Mouse (Mus musculus): ENCODE results near the gene Atp6v0c. TPM values are rescaled to one million over a fixed set of nuclear protein-coding genes. Genes with fewer than 3 reads are reported as not detected.
A peak's percentile ranks its signal among the peaks of the same experiment; 100 is the strongest.

Gene Atp6v0c
- total RNA-seq, 2 experiments from 2014 or later = 1,211 to 1,240 TPM

DNA sequence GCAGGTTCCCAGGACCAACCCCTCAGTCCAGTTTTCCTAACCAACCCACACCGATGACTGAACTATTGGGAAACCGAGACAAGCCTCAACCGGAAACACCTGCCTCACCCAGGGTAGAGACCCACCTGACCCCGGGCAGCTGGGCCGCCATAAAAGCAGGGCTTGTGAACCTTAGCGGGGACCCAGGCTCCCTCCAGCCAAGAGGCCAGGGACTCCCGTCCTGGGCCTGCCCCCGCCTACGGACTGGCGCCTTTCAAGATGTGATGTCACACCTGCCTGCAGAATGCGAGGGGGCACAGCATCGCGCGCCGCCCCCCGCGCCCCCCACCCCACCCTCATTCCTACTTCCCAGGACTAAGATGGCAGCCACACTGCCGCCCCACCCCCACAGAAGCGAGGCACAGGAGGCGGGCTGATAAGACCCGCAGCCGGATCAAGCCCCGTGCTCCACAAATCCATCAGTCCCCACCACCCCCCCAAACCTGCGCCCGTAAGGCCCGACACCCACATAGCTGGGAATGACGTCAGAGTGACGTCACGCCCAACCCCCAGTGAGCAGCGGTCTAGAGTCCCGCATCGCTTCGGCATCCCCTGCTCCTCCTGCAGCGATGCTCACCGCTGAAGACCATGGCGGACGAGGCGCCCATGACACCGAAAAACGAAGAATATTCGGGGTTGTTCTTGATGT is 768 bp downstream of the Atp6v0c start:
- no peak for TF ChIP-seq CTCF (IDR thresholded peaks at IDR 0.05)
- intact Hi-C loops (cut with DNase I) = loop anchor here (2.0 kb wide), 1 partner anchor 36 kb away; the partner anchor contains the start of gene Tbc1d24
- Histone ChIP-seq H3K4me3 (peak overlapping the region; percentile 98), H3K27ac (peak overlapping the region; percentile 100)
- peak; percentile 76 for DNase-seq (ENCODE audit: extremely low spot score in 1 of 2, low spot score in 2 of 2)

DNA sequence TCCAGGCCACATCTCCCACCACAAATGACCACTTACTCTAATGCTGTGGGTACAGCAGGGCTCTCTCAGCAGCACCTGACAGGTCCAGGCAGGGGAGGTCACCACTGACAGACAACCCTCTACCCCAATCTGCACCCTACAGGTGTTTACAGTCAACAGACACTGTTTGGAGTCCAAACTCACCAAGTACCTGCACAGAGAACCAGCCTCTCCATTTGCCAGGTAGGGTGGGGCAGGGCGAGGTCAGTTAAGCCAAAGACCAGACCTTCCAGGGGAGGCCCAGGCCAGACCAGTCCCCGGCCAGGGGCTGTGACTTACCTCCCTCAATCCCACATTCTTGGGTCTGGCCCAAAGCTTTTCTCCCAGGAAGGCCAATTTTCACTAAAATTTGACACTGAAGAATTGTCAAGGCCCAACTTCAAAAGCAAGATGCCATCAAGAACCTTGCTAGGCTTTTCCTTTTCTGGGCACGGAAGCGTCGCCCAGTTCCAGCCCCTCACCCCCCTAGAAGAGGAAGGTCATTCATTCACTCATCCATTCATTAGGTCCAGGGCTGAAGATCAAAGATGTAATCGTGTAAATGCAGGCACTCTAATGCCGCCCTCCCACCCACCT is 1.5 kb downstream of the Atp6v0c start:
- TF ChIP-seq CTCF (IDR thresholded peaks at IDR 0.05) = no peak
- peak overlapping the region; percentile 100 for H3K27ac ChIP-seq
- peak overlapping the region; percentile 98 for H3K4me3 ChIP-seq
- intact Hi-C loops (cut with DNase I) = loop anchor here (2.0 kb wide), 1 partner anchor 37 kb away; the partner anchor contains the start of gene Tbc1d24
- DNase-seq (ENCODE audit: extremely low spot score in 1 of 2, low spot score in 2 of 2) = no peak

DNA sequence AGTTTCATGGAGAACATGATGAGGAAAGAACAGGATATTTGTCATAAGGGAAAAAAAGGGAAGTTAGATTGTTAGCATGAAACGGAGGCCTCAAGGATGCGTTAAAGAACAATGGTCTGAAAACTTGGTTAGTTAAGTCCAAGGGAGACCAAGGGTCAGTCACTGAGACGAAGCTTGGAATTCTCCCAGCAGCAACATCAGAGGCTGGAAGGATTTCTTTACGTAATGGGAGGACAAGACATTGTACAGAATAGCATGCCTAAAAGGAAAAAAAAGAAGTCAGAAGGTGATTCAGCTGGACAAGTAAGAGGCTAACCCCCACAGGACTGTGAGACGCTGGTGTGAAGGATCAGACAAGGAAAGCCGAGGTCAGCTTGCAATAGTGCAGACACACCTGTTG is 2.4 kb downstream of the Atp6v0c start:
- intact Hi-C loops (cut with DNase I) = no loop called here
- Histone ChIP-seq H3K4me3 (peak overlapping the region; percentile 98), H3K27ac (no peak overlapping the region)
- DNase-seq (ENCODE audit: extremely low spot score in 1 of 2, low spot score in 2 of 2) = no peak
- TF ChIP-seq CTCF (IDR thresholded peaks at IDR 0.05) = no peak

DNA sequence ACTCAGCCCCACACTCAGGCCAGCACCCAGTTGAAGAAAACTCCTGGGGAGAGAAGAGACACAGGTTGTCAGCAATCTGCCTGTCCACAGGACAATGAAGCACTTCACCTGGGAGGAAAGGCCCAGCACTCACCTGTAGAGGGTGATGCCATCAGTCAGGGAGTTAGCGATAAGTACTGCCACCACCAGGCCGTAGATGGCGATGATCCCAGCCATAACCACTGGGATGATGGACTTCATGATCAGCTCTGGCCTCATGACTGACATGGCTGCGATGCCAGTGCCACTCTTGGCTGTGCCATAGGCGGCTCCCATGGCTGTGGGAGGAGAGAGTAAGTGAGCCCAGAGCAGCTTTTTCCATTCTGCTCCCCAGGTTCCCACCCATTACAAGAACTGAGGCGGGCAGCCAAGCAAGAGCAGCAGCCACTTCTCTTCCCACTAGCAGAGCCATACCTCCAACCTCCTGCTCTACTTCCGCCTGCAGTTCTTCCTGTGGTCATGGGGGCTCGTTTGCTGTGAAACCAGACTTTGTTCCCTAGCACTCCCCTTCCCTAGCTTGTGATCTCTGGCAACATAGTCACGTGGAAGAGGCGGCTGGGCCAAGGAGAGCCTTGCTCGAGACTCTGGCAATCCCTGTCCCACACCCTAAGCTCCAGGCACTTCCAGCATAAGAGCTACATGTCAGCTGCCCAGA is 4.8 kb downstream of the Atp6v0c start:
- DNase-seq (ENCODE audit: extremely low spot score in 1 of 2, low spot score in 2 of 2) = no peak
- intact Hi-C loops (cut with DNase I) = no loop called here

DNA sequence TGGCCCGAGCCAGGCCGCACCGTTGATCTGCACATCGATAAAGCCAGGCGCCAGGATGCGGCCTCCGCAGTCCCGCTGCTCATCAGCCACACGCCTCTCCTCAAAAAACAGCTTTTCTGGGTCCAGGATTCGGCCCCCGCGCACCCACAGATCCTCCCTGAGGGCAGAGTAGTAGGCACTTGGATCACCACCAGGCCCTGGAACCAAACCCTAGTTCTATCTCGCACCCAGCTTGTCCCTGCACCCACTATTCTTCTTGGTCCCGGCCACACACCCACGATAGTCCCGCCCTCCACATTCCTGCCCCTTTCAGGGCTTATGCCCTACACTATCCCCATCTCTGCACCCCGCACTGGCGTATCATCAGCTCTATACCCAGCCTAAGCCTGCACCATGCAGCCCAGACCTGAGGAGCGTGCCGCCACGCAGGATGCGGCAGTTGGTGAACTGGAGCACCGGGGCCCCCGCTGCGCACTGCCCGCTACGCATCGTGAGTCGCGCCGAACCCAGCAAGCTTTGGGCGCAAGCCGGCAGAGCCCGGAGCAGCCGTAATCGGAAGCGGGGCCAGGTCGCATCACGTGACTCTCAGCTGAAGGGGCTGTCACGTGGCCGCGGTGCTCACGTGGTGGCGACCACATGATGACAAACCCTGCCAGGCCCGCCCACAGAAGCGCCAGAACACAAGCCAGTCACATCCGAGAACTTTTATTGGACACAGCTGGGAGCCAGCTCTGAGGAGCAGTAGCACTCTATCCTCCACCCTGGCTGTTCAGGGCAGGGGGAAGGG is 6.1 kb downstream of the Atp6v0c start, which contains the start of gene Amdhd2:
Gene Amdhd2 (minus strand): TSS at position 591 of the 787 bp plus-strand sequence.
- no peak for TF ChIP-seq CTCF (IDR thresholded peaks at IDR 0.05)
- intact Hi-C loops (cut with DNase I) = no loop called here

More for the DNA sequence above, 4.8 kb downstream of the Atp6v0c start:
- no peak overlapping the region for H3K27ac ChIP-seq
- H3K4me3 ChIP-seq = no peak overlapping the region
- no peak; the same call in 1 of the 2 replicates for TF ChIP-seq CTCF (IDR thresholded peaks at IDR 0.05)

DNA sequence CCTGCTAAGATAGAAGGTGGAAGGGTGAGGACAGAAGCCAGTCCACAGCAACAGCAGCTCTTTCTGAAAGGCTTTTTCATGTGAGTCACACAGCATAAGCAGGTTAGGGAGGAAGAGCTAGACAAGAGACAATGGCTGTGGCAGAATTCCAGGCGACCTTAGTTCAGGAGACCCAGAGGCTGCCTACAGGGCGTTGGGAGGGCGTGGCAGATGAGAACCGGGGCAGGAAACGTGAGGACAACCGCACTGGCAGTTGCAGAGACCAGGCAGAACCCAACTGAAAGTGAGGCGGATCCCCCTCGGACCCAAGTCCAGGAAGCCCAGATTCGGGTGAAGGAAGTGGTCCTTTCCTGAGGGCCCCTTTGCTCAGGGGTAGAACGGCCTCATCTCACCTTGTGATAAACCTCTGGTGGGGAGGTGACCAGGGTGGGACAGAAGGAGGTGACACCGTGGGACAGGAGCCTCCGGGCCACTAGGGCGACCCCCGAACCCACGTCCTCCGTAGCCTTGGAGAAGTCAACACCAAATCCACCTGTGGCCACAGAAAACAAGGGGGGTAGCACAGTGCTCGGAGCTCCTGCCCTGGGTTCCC is 6.8 kb downstream of the Atp6v0c start:
- intact Hi-C loops (cut with DNase I) = no loop called here
- Histone ChIP-seq H3K27ac (peak overlapping the region; percentile 95), H3K4me3 (peak overlapping the region; percentile 81)
- no peak for DNase-seq (ENCODE audit: extremely low spot score in 1 of 2, low spot score in 2 of 2)
- TF ChIP-seq CTCF (IDR thresholded peaks at IDR 0.05) = no peak

More for the DNA sequence above, 6.1 kb downstream of the Atp6v0c start, which contains the start of gene Amdhd2:
- DNase-seq (ENCODE audit: extremely low spot score in 1 of 2, low spot score in 2 of 2) = peak; percentile 97
- Histone ChIP-seq H3K4me3 (peak within 1 kb of the TSS; percentile 81), H3K27ac (peak within 1 kb of the TSS; percentile 95)

DNA sequence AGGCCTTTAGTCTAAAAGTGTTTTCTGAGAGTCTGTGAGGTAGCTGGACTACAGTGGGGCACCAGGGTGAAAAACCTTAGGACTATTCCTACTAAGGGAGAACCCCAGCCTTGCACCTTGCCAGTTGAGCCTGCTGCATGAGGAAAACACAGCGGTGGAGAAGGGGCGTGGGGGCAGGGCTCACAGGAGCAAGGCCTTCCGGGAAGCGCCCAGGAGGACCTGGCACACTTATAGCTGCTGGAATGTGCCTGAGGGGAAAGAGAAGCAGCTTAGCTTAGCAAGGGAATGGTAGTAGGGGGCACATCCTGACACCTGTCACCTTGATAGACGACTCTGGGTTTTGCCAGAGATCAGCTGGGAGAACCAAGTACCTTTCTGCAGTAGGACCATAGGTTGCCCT is 8.0 kb downstream of the Atp6v0c start:
- intact Hi-C loops (cut with DNase I) = no loop called here

DNA sequence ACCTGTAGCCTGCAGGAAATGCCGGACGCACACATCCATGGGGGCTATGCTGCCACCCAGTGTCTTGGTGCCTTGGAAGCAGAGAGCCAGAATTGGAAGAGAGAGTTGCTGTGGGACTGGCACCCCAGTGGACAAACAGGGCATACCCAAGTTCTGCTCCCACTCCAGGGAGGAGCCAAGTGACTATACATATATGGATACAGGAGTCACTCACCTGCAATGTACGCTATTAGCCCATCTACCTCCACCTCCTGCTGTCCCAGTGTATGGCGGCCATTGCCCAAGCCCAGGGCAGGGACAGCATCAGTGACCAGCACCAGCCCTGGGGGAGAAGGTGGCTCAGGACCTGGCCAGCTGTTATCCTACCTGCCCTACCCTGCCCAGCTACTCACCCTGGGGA is 12.0 kb downstream of the Atp6v0c start:
- Histone ChIP-seq H3K27ac (no peak overlapping the region), H3K4me3 (no peak overlapping the region)
- no peak for DNase-seq (ENCODE audit: extremely low spot score in 1 of 2, low spot score in 2 of 2)
- no peak for TF ChIP-seq CTCF (IDR thresholded peaks at IDR 0.05)
- intact Hi-C loops (cut with DNase I) = no loop called here

More for the DNA sequence above, 8.0 kb downstream of the Atp6v0c start:
- Histone ChIP-seq H3K27ac (no peak overlapping the region), H3K4me3 (no peak overlapping the region)
- TF ChIP-seq CTCF (IDR thresholded peaks at IDR 0.05) = no peak
- DNase-seq (ENCODE audit: extremely low spot score in 1 of 2, low spot score in 2 of 2) = no peak

DNA sequence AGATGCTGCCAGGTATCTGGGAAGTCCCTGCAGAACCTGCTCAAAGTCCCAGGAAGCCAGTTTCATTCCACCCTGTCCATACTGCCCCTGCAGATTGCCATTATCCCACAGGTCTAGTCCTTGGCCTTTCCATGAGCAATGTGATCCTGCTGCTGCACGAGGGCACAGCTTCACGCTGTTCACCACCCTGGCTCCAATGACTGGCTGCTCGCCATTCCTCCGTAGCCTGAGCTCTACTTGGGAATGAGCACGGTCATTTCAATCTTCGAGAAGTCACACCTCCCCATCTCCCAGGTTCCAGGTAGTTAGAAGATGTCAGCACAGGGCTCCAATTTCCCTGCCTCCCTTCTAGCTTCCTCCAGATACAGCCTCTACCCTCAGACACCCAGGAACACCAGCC is 12.4 kb downstream of the Atp6v0c start:
- no peak overlapping the region for H3K27ac ChIP-seq
- intact Hi-C loops (cut with DNase I) = no loop called here
- no peak for DNase-seq (ENCODE audit: extremely low spot score in 1 of 2, low spot score in 2 of 2)
- H3K4me3 ChIP-seq = no peak overlapping the region
- TF ChIP-seq CTCF (IDR thresholded peaks at IDR 0.05) = no peak

DNA sequence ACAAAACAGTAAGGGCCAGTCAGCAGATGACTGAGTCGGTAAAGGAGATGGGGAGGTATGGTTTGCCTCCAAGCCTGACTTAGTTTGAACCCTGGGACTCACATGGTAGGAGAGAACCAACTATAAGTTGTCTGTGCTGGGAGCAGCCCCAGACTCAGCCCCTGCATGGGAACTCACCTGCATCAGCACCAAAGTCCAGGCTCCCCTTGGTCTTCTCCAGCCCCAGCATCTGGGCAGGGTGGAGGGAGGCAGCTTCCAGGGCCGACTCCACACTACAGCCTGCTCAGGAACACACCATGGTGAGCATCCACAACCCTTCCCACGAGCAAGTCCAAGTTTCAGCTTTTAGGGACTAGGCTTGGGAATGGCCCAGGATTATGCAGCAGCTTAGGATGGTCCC is 13.1 kb downstream of the Atp6v0c start:
- intact Hi-C loops (cut with DNase I) = no loop called here
- no peak for TF ChIP-seq CTCF (IDR thresholded peaks at IDR 0.05)
- H3K27ac ChIP-seq = no peak overlapping the region
- DNase-seq (ENCODE audit: extremely low spot score in 1 of 2, low spot score in 2 of 2) = no peak
- H3K4me3 ChIP-seq = no peak overlapping the region

DNA sequence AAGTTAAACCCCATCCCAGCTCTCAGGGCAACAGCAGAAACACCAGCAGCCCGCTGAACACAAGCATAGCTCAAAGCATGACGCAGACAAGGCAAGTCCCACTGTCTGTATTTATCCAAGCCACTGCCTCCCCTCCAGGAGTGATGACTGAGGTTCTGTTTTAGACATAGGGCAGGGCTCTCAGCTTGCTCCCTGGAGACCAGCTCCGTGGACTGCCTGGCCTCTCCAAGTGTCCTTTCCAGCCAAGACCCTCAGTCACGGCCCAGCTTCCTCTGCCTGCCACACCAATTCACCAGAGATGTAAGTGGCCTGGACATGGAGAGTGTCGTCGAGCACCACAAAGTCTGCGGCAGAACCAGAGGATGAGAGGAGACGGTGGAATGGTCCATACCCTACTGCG is 13.8 kb downstream of the Atp6v0c start:
- no peak for DNase-seq (ENCODE audit: extremely low spot score in 1 of 2, low spot score in 2 of 2)
- TF ChIP-seq CTCF (IDR thresholded peaks at IDR 0.05) = no peak
- Histone ChIP-seq H3K4me3 (no peak overlapping the region), H3K27ac (no peak overlapping the region)
- intact Hi-C loops (cut with DNase I) = no loop called here

Measured in left cerebral cortex, adult 2 months (tissue).